Mouse (Mus musculus) liver, adult 2 months (tissue): ENCODE measurements around the gene Fam83b. TPM values are rescaled to one million over a fixed set of nuclear protein-coding genes. Genes with fewer than 3 reads are reported as not detected.

Experiments
- DNase-seq: peaks from one replicate; pipeline ENCODE4 v3.0.0-alpha.2; 2011; ENCODE audit warnings: low read depth, low spot score; ENCODE audit errors: extremely low read depth
- H3K27ac ChIP-seq: fragments of 200-500 bp; replicated peaks from 2 replicates; pipeline ENCODE4 v1.5.1; 2012; ENCODE audit warnings: low read depth, mild to moderate bottlenecking, control low read depth, inconsistent platforms, low read length; ENCODE audit not compliant: insufficient read depth
- H3K27me3 ChIP-seq: fragments of 200-500 bp; 2 replicates; pipeline ENCODE4 v1.6.1; 2012; ENCODE audit warnings: mild to moderate bottlenecking, moderate library complexity, low read length, inconsistent platforms; ENCODE audit not compliant: control insufficient read depth, insufficient read depth
- H3K36me3 ChIP-seq: fragments of 200-500 bp; 2 replicates; pipeline ENCODE4 v1.6.1; 2012; ENCODE audit warnings: low read length, inconsistent platforms; ENCODE audit not compliant: control insufficient read depth, insufficient read depth
- H3K4me1 ChIP-seq: fragments of 200-500 bp; 2 replicates; pipeline ENCODE4 v1.6.1; 2011; ENCODE audit warnings: low read length; ENCODE audit not compliant: control insufficient read depth, insufficient read depth
- H3K4me3 ChIP-seq: fragments of 200-500 bp; 2 replicates; pipeline ENCODE4 v1.5.1; 2011; ENCODE audit warnings: low read depth, mild to moderate bottlenecking, control low read depth, low read length, moderate library complexity; ENCODE audit not compliant: insufficient read depth
- H3K79me2 ChIP-seq: fragments of 200-500 bp; 2 replicates; pipeline ENCODE4 v1.6.1; 2012; ENCODE audit warnings: inconsistent platforms, mild to moderate bottlenecking, low read length, moderate library complexity; ENCODE audit not compliant: control insufficient read depth, insufficient read depth
- H3K9ac ChIP-seq: fragments of 200-500 bp; 2 replicates; pipeline ENCODE4 v1.6.1; 2012; ENCODE audit warnings: low read depth, mild to moderate bottlenecking, control low read depth, inconsistent platforms, low read length
- CTCF ChIP-seq: fragments of 200-500 bp; IDR thresholded peaks from 2 replicates; pipeline ENCODE4 v1.5.1; 2011; ENCODE audit warnings: low read depth, low read length, control low read depth
- POLR2A ChIP-seq: fragments of 200-500 bp; IDR thresholded peaks from 2 replicates; pipeline ENCODE4 v1.6.1; 2011; ENCODE audit warnings: low read length, control low read depth; ENCODE audit not compliant: insufficient read depth; ENCODE audit errors: extremely low read depth
- WGBS: fragments of 180-500 bp; shearing (Covaris S2); methylation state at CpG from one replicate; pipeline ENCODE4 v1.1.7; 2018; 5-methylcytosine and 5-hydroxymethylcytosine counted together
- polyA plus RNA-seq: library from polyadenylated mRNA; depleted of rRNA; stranded (reverse); fragments of >200 nt; gene quantifications from 2 replicates; pipeline ENCODE4 v1.2.3, GENCODE M21; 2012
- total RNA-seq: library from RNA; depleted of rRNA; stranded (reverse); fragments of >200 nt; gene quantifications from 2 replicates; pipeline ENCODE4 v1.2.3, GENCODE M21; 2014

Gene Fam83b
- total and polyA plus RNA-seq, 2 experiments = under 0.01 TPM; not detected in 1

DNA sequence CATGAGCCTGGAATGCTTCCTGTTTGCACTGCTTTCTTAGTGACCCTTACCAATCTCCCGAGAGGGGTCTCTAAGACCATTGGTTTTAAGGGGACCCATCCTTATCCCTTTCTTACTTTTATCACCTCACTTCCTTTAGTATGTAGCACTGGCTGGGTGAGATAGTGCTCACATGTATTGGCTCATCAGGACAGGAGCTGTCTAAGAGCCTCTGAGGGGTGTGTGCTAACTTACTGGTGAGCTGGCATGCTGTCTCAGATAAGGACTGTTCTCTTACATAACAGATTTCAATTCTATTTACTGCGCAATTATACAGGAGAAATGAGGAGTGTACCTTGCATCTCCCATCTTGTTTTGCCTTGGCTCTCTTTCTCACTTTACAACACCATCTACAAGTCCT, 7.7 kb downstream of the Fam83b start:
- DNase-seq = no peak
- 78% methylated on average over 2 of the region's 2 CpGs for WGBS

DNA sequence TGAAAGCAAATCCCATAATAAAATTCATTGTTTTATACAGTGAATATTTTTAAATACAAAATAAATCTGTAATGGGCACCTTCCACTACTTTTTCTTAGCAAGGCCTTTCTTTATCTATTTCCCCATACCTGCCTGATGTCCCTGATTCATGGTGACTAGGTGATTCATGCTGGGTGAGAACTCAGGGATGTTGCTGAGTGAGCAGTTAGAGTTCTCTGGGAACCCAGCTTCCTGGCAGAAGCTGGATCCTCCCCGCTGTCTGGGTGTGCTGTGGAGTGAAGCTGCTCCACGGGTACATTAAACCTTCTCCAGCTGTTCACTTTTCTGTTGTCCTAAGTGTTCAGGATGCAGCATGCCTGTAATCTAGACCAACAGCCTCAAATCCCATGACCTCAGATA, 13.2 kb downstream of the Fam83b start:
- Histone ChIP-seq H3K4me1 (no peaks in the 10 kb centered on the region; the same call in 1 of the 2 replicates), H3K4me3 (no peak overlapping the region), H3K36me3 (no peaks in the 10 kb centered on the region), H3K27me3 (no peaks in the 10 kb centered on the region), H3K79me2 (no peaks in the 10 kb centered on the region), H3K9ac (no peak overlapping the region), H3K27ac (no peak overlapping the region)
- TF ChIP-seq CTCF (no peak), POLR2A (no peak)
- no peak for DNase-seq
- WGBS = 76% methylated on average over 2 of the region's 2 CpGs

More for the DNA sequence above, 7.7 kb downstream of the Fam83b start:
- Histone ChIP-seq H3K27ac (no peak overlapping the region), H3K36me3 (no peaks in the 10 kb centered on the region), H3K4me3 (no peak overlapping the region), H3K9ac (no peak overlapping the region), H3K27me3 (no peaks in the 10 kb centered on the region), H3K79me2 (no peaks in the 10 kb centered on the region), H3K4me1 (no peaks in the 10 kb centered on the region)
- TF ChIP-seq POLR2A = no peak
- TF ChIP-seq CTCF = no peak

DNA sequence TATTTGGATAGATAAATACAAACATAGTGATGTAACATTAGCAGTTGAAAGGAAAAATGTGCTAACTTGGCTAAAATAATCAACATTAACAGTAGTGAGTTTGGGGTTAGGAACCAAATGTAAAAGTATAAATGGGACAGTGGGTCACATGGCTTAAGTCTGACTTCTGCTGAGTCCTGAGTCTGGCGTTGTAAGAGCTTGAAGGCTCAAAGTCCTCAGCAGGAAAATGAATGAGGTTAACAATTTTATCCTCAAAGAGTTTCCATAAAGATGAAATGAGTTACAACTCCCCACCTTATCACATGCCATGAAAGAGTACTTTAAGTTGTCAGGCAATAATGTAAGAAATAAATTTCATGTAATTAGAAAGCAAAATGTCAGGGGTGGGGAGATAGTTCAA, 13.8 kb downstream of the Fam83b start:
- Histone ChIP-seq H3K4me3 (no peak overlapping the region), H3K27ac (no peak overlapping the region), H3K4me1 (no peaks in the 10 kb centered on the region; the same call in 1 of the 2 replicates), H3K36me3 (no peaks in the 10 kb centered on the region), H3K79me2 (no peaks in the 10 kb centered on the region), H3K27me3 (no peaks in the 10 kb centered on the region), H3K9ac (no peak overlapping the region)
- DNase-seq = peak; percentile 34
- WGBS = 22% methylated on average over 1 of the region's 1 CpGs
- TF ChIP-seq POLR2A (no peak), CTCF (no peak)

DNA sequence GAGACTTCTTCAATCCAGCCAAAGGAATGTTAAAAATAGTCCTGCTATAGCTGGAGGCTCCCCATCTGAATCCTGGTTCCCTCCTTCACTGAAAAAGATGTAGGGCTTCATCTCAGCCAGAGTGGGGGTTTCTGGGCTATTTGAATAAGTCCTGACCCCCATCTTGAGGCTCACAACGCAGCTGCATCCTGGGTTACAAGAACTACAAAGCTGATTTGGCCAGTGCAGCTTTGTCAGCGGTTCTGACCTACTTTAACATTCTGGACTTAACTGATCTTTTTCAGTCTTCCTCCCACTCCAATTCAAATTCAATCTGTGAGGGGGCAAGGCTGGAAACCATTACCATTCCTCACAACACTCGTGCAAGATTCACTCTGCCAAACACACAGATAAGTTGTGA, 20.2 kb downstream of the Fam83b start:
- Histone ChIP-seq H3K36me3 (no peaks in the 10 kb centered on the region), H3K4me3 (no peak overlapping the region), H3K79me2 (no peaks in the 10 kb centered on the region), H3K27me3 (no peaks in the 10 kb centered on the region), H3K4me1 (no peaks in the 10 kb centered on the region), H3K9ac (no peak overlapping the region), H3K27ac (no peak overlapping the region)
- WGBS = 51% methylated on average over 3 of the region's 3 CpGs
- TF ChIP-seq POLR2A = no peak
- no peak for TF ChIP-seq CTCF
- no peak for DNase-seq

DNA sequence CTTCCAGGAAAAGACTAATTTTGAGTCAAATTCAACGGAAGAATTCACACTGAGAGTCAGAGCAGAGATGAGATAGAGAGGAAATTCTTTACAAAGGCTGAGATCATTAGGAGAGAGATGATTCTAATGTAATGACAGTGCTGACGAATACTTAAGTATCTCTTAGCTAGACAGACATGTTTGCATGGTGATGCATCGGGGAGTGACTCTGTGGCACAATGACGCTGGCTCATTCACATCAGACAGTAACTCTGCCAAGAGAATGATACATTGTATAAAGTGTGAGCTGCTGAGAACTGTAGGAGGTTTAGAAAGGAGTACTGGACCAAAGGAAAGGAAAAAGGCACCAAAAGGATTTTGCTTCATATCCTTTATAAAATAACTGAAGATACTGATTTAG, 26.2 kb downstream of the Fam83b start:
- WGBS = 70% methylated on average over 4 of the region's 4 CpGs
- Histone ChIP-seq H3K4me3 (no peak overlapping the region), H3K27ac (no peak overlapping the region), H3K79me2 (no peaks in the 10 kb centered on the region), H3K4me1 (no peaks in the 10 kb centered on the region), H3K36me3 (no peaks in the 10 kb centered on the region), H3K9ac (no peak overlapping the region), H3K27me3 (no peaks in the 10 kb centered on the region)
- TF ChIP-seq CTCF (no peak), POLR2A (no peak)
- no peak for DNase-seq

DNA sequence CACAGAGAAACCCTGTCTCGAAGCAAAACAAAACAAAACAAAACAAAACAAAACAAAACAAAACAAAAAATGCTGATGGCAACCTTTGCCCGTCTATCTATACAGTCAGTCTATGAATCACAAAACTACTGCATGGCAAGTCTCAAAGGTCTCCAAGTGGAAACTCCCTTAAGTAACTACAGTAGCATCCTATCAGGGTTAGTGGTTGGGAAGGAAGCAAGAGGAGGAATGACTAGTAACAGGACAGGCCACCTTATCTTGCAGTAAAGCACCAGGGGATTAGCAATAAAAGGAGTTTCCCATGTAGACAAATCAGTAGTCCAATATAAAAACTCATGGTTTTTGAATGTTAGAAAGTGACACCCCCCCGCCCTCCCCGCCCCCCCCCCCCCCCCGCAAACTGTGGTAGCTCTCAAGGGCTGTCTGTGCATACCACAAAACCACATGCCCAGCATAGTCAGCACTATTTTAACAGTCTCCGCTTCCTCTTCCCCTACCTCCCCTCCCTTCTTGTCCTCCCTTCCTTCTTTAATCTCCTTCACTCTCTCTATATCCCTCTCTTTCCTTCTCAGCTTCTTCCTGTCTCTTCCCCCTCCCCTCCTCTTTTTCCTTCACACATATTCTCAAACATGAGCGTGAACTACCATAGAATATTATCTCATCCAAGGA, 26.8 kb downstream of the Fam83b start:
- 80% methylated on average over 6 of the region's 7 CpGs for whole genome bisulfite sequencing
- Histone ChIP-seq H3K27me3 (no peaks in the 10 kb centered on the region), H3K9ac (no peak overlapping the region), H3K79me2 (no peaks in the 10 kb centered on the region), H3K4me1 (no peaks in the 10 kb centered on the region), H3K36me3 (no peaks in the 10 kb centered on the region), H3K4me3 (no peak overlapping the region), H3K27ac (no peak overlapping the region)
- no peak for DNase-seq
- TF ChIP-seq CTCF = no peak
- TF ChIP-seq POLR2A = no peak
